Mouse (Mus musculus) stomach, postnatal 0 days (tissue): ENCODE data around the gene Mesp2. TPM values are rescaled to one million over a fixed set of nuclear protein-coding genes. Genes with fewer than 3 reads are reported as not detected.

ENCODE experiments used
- ATAC-seq: fragments of 200-750 bp; cut with Nextera tagmentation; 2 replicates; pipeline ENCODE4 v1.8.0; 2017; ENCODE audit not compliant: low FRiP score, low TSS enrichment
- DNase-seq: peaks from one replicate; pipeline ENCODE4 v3.0.0-alpha.2; 2016; ENCODE audit warnings: low spot score
- H3K27ac ChIP-seq: fragments of 300-500 bp; sonication (generic); replicated peaks from 2 replicates; pipeline ENCODE4 v1.5.1; 2014; ENCODE audit warnings: mild to moderate bottlenecking, control low read depth
- H3K27me3 ChIP-seq: fragments of 300-500 bp; sonication (generic); 2 replicates; pipeline ENCODE4 v1.6.1; 2014; ENCODE audit warnings: low read length; ENCODE audit not compliant: control insufficient read depth, insufficient read depth
- H3K36me3 ChIP-seq: fragments of 300-500 bp; sonication (generic); 2 replicates; pipeline ENCODE4 v1.6.1; 2014; ENCODE audit warnings: low read length, mixed read lengths; ENCODE audit not compliant: control insufficient read depth, insufficient read depth
- H3K4me1 ChIP-seq: fragments of 300-500 bp; sonication (generic); replicated peaks from 2 replicates; pipeline ENCODE4 v1.6.1; 2014; ENCODE audit warnings: antibody characterized with exemption; ENCODE audit not compliant: control insufficient read depth, insufficient read depth
- H3K4me2 ChIP-seq: fragments of 300-500 bp; sonication (generic); replicated peaks from 2 replicates; pipeline ENCODE4 v1.6.1; 2014; ENCODE audit warnings: low read depth, mild to moderate bottlenecking, control low read depth, moderate library complexity
- H3K4me3 ChIP-seq: fragments of 300-500 bp; sonication (generic); 2 replicates; pipeline ENCODE4 v1.5.1; 2014; ENCODE audit warnings: low read depth, low read length, control low read depth
- H3K9ac ChIP-seq: fragments of 300-500 bp; sonication (generic); 2 replicates; pipeline ENCODE4 v1.6.1; 2014; ENCODE audit warnings: mild to moderate bottlenecking, low read length, control low read depth, mixed read lengths
- H3K9me3 ChIP-seq: fragments of 300-500 bp; sonication (generic); 2 replicates; pipeline ENCODE4 v1.6.1; 2016; ENCODE audit warnings: low read length; ENCODE audit not compliant: control insufficient read depth
- CTCF ChIP-seq: IDR thresholded peaks from 2 replicates; pipeline ENCODE4 v1.5.1; 2016; ENCODE audit warnings: antibody characterized with exemption, low read depth, mild to moderate bottlenecking, moderate library complexity
- EP300 ChIP-seq: optimal IDR thresholded peaks from 2 replicates; pipeline ENCODE3; 2016; ENCODE audit warnings: antibody characterized with exemption
- WGBS: fragments of 180-500 bp; shearing (Covaris S2); extraction: QIAGEN DNeasy Blood & Tissue Kit; methylation state at CpG from one replicate; pipeline ENCODE4 v1.1.7; 2014; 5-methylcytosine and 5-hydroxymethylcytosine counted together
- polyA plus RNA-seq: library from polyadenylated mRNA; unstranded; fragments of >200 nt; fragmentation: Nextera tagmentation; extraction: Ambion mirVana; gene quantifications from 2 replicates; pipeline ENCODE4 v1.2.1, GENCODE M21; 2015

Gene Mesp2
- polyA plus RNA-seq, 1 experiment from 2014 or later: 1.5 TPM

- no peaks in the 10 kb centered on the region for H3K9me3 ChIP-seq
- H3K27me3 ChIP-seq: no peaks in the 10 kb centered on the region
- ATAC-seq: no peak
- no peak for DNase-seq
- no peaks in the 10 kb centered on the region for H3K4me1 ChIP-seq
- H3K9ac ChIP-seq: no peak overlapping the region
- no peak for TF ChIP-seq CTCF
- TF ChIP-seq EP300: no peak
- no peak overlapping the region for H3K4me2 ChIP-seq
- H3K4me3 ChIP-seq: no peak overlapping the region
- H3K36me3 ChIP-seq: no peaks in the 10 kb centered on the region
- no peak overlapping the region for H3K27ac ChIP-seq
- WGBS: 79% methylated on average over 8 of the region's 8 CpGs
Observed at GRCm38 (mm10) chr7:79861794-79862193, 51.3 kb downstream of the Mesp2 start.

Other genes with a start within 250 kb of the Mesp2 start
- 0.08 TPM in 1 of 2 replicates, not detected in the other for gene Rhcg, start 193.1 kb upstream of the Mesp2 start, polyA plus RNA-seq
- gene Ticrr, start 150.5 kb upstream of the Mesp2 start, polyA plus RNA-seq: 1.4 and 1.6 TPM in 2 replicates
- gene Kif7, start 95.0 kb upstream of the Mesp2 start, polyA plus RNA-seq: 1.1 and 1.2 TPM in 2 replicates
- gene Plin1, start 77.8 kb upstream of the Mesp2 start, polyA plus RNA-seq: 0.07 TPM in 1 of 2 replicates, not detected in the other
- 10.3 and 11.5 TPM in 2 replicates for gene Pex11a, start 67.6 kb upstream of the Mesp2 start, polyA plus RNA-seq
- 0.04 TPM in 1 of 2 replicates, not detected in the other for gene Wdr93, start 67.6 kb upstream of the Mesp2 start, polyA plus RNA-seq
- not detected in 2 replicates for gene Mesp1, start 16.9 kb upstream of the Mesp2 start, polyA plus RNA-seq
- 31.4 and 36.8 TPM in 2 replicates for gene Anpep, start 50.3 kb downstream of the Mesp2 start, polyA plus RNA-seq
- 17.7 and 17.8 TPM in 2 replicates for gene Ap3s2, start 109.9 kb downstream of the Mesp2 start, polyA plus RNA-seq
- gene Arpin, start 124.6 kb downstream of the Mesp2 start, polyA plus RNA-seq: 34.3 and 34.9 TPM in 2 replicates
- gene Zfp710, start 214.1 kb downstream of the Mesp2 start, polyA plus RNA-seq: 10.3 and 12.0 TPM in 2 replicates